Mouse (Mus musculus): ENCODE data around the gene Tmem123. TPM values are rescaled to one million over a fixed set of nuclear protein-coding genes. Genes with fewer than 3 reads are reported as not detected.

Tmem123 gene
- polyA plus RNA-seq, 1 experiment from 2014 or later = 101 TPM

GRCm38 (mm10) chr9:7835302-7835701 is 71.5 kb downstream of the Tmem123 start:
- Histone ChIP-seq H3K4me2 (replicated peaks; ENCODE audit: low read depth, low read length) (no peak overlapping the region), H3K9ac (replicated peaks; ENCODE audit: low read length) (no peak overlapping the region), H3K36me3 (ENCODE audit: insufficient read depth, low read length) (peaks cover 10% of the 10 kb centered on the region), H3K4me1 (ENCODE audit: insufficient read depth, low read length) (peaks cover 20% of the 10 kb centered on the region; the same call in 1 of the 2 replicates), H3K27ac (ENCODE audit: low read length) (no peak overlapping the region), H3K9me3 (ENCODE audit: low read length) (no peaks in the 10 kb centered on the region), H3K27me3 (ENCODE audit: insufficient read depth, low read length) (no peaks in the 10 kb centered on the region), H3K4me3 (ENCODE audit: low read length) (no peak overlapping the region)
- 91% methylated on average over 1 of the region's 1 CpGs for WGBS
- ATAC-seq (ENCODE audit: low FRiP score, low TSS enrichment) = no peak

- H3K4me1 ChIP-seq (ENCODE audit: insufficient read depth, low read length) = peaks cover 20% of the 10 kb centered on the region; the same call in 1 of the 2 replicates
- WGBS = 1% methylated on average over 16 of the region's 16 CpGs
These were observed 72.5 kb downstream of the Tmem123 start for GRCm38 (mm10) chr9:7836331-7836730.

GRCm38 (mm10) chr9:7836905-7837805 is 73.3 kb downstream of the Tmem123 start, which contains the start of gene Birc2:
Gene Birc2 (minus strand): TSS chr9:7837064.
- Histone ChIP-seq H3K4me2 (replicated peaks; ENCODE audit: low read depth, low read length) (peak within 1 kb of the TSS; percentile 85), H3K4me3 (ENCODE audit: low read length) (peak within 1 kb of the TSS; percentile 80), H3K36me3 (ENCODE audit: insufficient read depth, low read length) (peaks cover 10% of the 10 kb centered on the region), H3K9me3 (ENCODE audit: low read length) (no peaks in the 10 kb centered on the region), H3K27ac (ENCODE audit: low read length) (peak within 1 kb of the TSS; percentile 100), H3K27me3 (ENCODE audit: insufficient read depth, low read length) (no peaks in the 10 kb centered on the region), H3K9ac (replicated peaks; ENCODE audit: low read length) (peak within 1 kb of the TSS; percentile 89), H3K4me1 (ENCODE audit: insufficient read depth, low read length) (peaks cover 20% of the 10 kb centered on the region; the same call in 1 of the 2 replicates)
- under 1% methylated on average over 68 of the region's 68 CpGs for WGBS
- peak; percentile 98 for ATAC-seq (ENCODE audit: low FRiP score, low TSS enrichment)

More at GRCm38 (mm10) chr9:7836331-7836730, 72.5 kb downstream of the Tmem123 start:
- H3K4me3 ChIP-seq (ENCODE audit: low read length) = peak overlapping the region; percentile 80
- H3K27ac ChIP-seq (ENCODE audit: low read length) = peak overlapping the region; percentile 100
- H3K27me3 ChIP-seq (ENCODE audit: insufficient read depth, low read length) = no peaks in the 10 kb centered on the region
- ATAC-seq (ENCODE audit: low FRiP score, low TSS enrichment) = peak; percentile 67; the same call in 1 of the 2 replicates
- H3K36me3 ChIP-seq (ENCODE audit: insufficient read depth, low read length) = peaks cover 10% of the 10 kb centered on the region
- peak overlapping the region; percentile 85 for H3K4me2 ChIP-seq (replicated peaks; ENCODE audit: low read depth, low read length)
- peak overlapping the region; percentile 89 for H3K9ac ChIP-seq (replicated peaks; ENCODE audit: low read length)
- H3K9me3 ChIP-seq (ENCODE audit: low read length) = no peaks in the 10 kb centered on the region

GRCm38 (mm10) chr9:7837806-7838440 is 74.1 kb downstream of the Tmem123 start:
- H3K27ac ChIP-seq (ENCODE audit: low read length) = peak overlapping the region; percentile 100
- 14% methylated on average over 14 of the region's 14 CpGs for WGBS
- ATAC-seq (ENCODE audit: low FRiP score, low TSS enrichment) = peak; percentile 20; the same call in 1 of the 2 replicates
- no peaks in the 10 kb centered on the region for H3K9me3 ChIP-seq (ENCODE audit: low read length)
- peak overlapping the region; percentile 89 for H3K9ac ChIP-seq (replicated peaks; ENCODE audit: low read length)
- peak overlapping the region; percentile 80 for H3K4me3 ChIP-seq (ENCODE audit: low read length)
- H3K36me3 ChIP-seq (ENCODE audit: insufficient read depth, low read length) = peaks cover 10% of the 10 kb centered on the region
- H3K27me3 ChIP-seq (ENCODE audit: insufficient read depth, low read length) = no peaks in the 10 kb centered on the region
- H3K4me1 ChIP-seq (ENCODE audit: insufficient read depth, low read length) = peaks cover 20% of the 10 kb centered on the region; the same call in 1 of the 2 replicates
- peak overlapping the region; percentile 85 for H3K4me2 ChIP-seq (replicated peaks; ENCODE audit: low read depth, low read length)

- no peaks in the 10 kb centered on the region for H3K9me3 ChIP-seq (ENCODE audit: low read length)
- no peak for ATAC-seq (ENCODE audit: low FRiP score, low TSS enrichment)
- no peak overlapping the region for H3K27ac ChIP-seq (ENCODE audit: low read length)
- no peak overlapping the region for H3K9ac ChIP-seq (replicated peaks; ENCODE audit: low read length)
- no peak overlapping the region for H3K4me2 ChIP-seq (replicated peaks; ENCODE audit: low read depth, low read length)
- H3K4me3 ChIP-seq (ENCODE audit: low read length) = no peak overlapping the region
- H3K27me3 ChIP-seq (ENCODE audit: insufficient read depth, low read length) = no peaks in the 10 kb centered on the region
- WGBS = 60% methylated on average over 6 of the region's 6 CpGs
- no peaks in the 10 kb centered on the region for H3K36me3 ChIP-seq (ENCODE audit: insufficient read depth, low read length)
- 0 out of 2 replicates have a peak, but pooled peaks cover 7% of the 10 kb centered on the region for H3K4me1 ChIP-seq (ENCODE audit: insufficient read depth, low read length)
These were observed 77.4 kb downstream of the Tmem123 start for GRCm38 (mm10) chr9:7841221-7841620.

Small RNAs within 50 kb of the gene (microRNA-seq; reads per million reads assigned to microRNA genes)
- gene Mir5618 = 4.7 reads per million, percentile 21 among the genes with 10 or more reads in this experiment

Other genes with a start within 250 kb of the Tmem123 start
- gene Mmp8, start 205.6 kb upstream of the Tmem123 start, polyA plus RNA-seq (2015; fragmentation: Nextera tagmentation; extraction: Ambion mirVana) = 0.35 and 0.89 TPM in 2 replicates
- gene Mmp27, start 192.6 kb upstream of the Tmem123 start, polyA plus RNA-seq (2015; fragmentation: Nextera tagmentation; extraction: Ambion mirVana) = not detected in 2 replicates
- gene Mmp20, start 135.8 kb upstream of the Tmem123 start, polyA plus RNA-seq (2015; fragmentation: Nextera tagmentation; extraction: Ambion mirVana) = not detected in 2 replicates
- gene Mmp7, start 72.0 kb upstream of the Tmem123 start, polyA plus RNA-seq (2015; fragmentation: Nextera tagmentation; extraction: Ambion mirVana) = not detected in 2 replicates
- 39.8 and 45.8 TPM in 2 replicates for gene Birc2, start 73.0 kb downstream of the Tmem123 start, polyA plus RNA-seq (2015; fragmentation: Nextera tagmentation; extraction: Ambion mirVana)
- 7.3 and 7.4 TPM in 2 replicates for gene Birc3, start 109.1 kb downstream of the Tmem123 start, polyA plus RNA-seq (2015; fragmentation: Nextera tagmentation; extraction: Ambion mirVana)
- 35.7 and 37.1 TPM in 2 replicates for gene Yap1, start 240.6 kb downstream of the Tmem123 start, polyA plus RNA-seq (2015; fragmentation: Nextera tagmentation; extraction: Ambion mirVana)